Mouse (Mus musculus) common myeloid progenitor, adult 5-6 weeks (primary cell): Measurements from ENCODE around the gene Olfr645. TPM values are rescaled to one million over a fixed set of nuclear protein-coding genes. Genes with fewer than 3 reads are reported as not detected.

Experiments
- ATAC-seq: replicated peaks from 2 replicates; pipeline ENCODE4 v1.8.0; 2016; ENCODE audit warnings: low read depth, mild to moderate bottlenecking, moderate TSS enrichment, inconsistent platforms; ENCODE audit not compliant: poor library complexity, severe bottlenecking
- total RNA-seq: library from RNA; stranded (forward); fragments of 200-1000, 187-1606 nt; gene quantifications from 2 replicates; pipeline ENCODE4 v1.2.3, GENCODE M21; 2017

Gene Olfr645
- not detected in 2 replicates for total RNA-seq

GRCm38 (mm10) chr7:104085365-104085764, at the start of gene Olfr645:
Olfr645 (minus strand) TSS chr7:104085465.
- ATAC-seq = no peak

- no peak for ATAC-seq
Measured at GRCm38 (mm10) chr7:104129726-104130125, 44.5 kb upstream of the Olfr645 start, which contains the start of gene Ubqln5. Ubqln5 (minus strand) TSS chr7:104129826.

- no peak for ATAC-seq
Measured at GRCm38 (mm10) chr7:104104757-104104972, 19.4 kb upstream of the Olfr645 start, which contains the start of gene Olfr646. Olfr646 (plus strand) TSS chr7:104104873.

- ATAC-seq = peak; percentile 100
Measured at GRCm38 (mm10) chr7:104103913-104104756, 18.9 kb upstream of the Olfr645 start.

- ATAC-seq = no peak
Measured at GRCm38 (mm10) chr7:104071769-104072168, 13.5 kb downstream of the Olfr645 start, which contains the start of gene Olfr644. Olfr644 (minus strand) TSS chr7:104071869.

GRCm38 (mm10) chr7:104061345-104061744, 23.9 kb downstream of the Olfr645 start, which contains the start of gene 4930516K23Rik:
4930516K23Rik (minus strand) TSS chr7:104061445.
- no peak for ATAC-seq

- ATAC-seq = peak; percentile 82
Measured at GRCm38 (mm10) chr7:104059215-104059614, 26.1 kb downstream of the Olfr645 start.

GRCm38 (mm10) chr7:104052566-104052965, 32.7 kb downstream of the Olfr645 start, which contains the start of gene Olfr642:
Olfr642 (minus strand) TSS chr7:104052666.
- no peak for ATAC-seq

- peak; percentile 68 for ATAC-seq
Measured at GRCm38 (mm10) chr7:104050745-104051144, 34.5 kb downstream of the Olfr645 start.

GRCm38 (mm10) chr7:104035145-104035544, 50.1 kb downstream of the Olfr645 start, which contains the start of gene Olfr641:
Olfr641 (plus strand) TSS chr7:104035445.
- ATAC-seq = no peak

Other genes with a start within 250 kb of the Olfr645 start
- not detected in 2 replicates for gene Hbb-bh2, start 244.9 kb downstream of the Olfr645 start, total RNA-seq
- not detected in 2 replicates for gene Hbb-bh1, start 242.3 kb downstream of the Olfr645 start, total RNA-seq
- 2.9 TPM in 1 of 2 replicates, not detected in the other for gene Hbb-y, start 232.2 kb downstream of the Olfr645 start, total RNA-seq
- gene Olfr66, start 199.2 kb downstream of the Olfr645 start, total RNA-seq = not detected in 2 replicates
- gene Olfr64, start 191.0 kb downstream of the Olfr645 start, total RNA-seq = not detected in 2 replicates
- gene Olfr65, start 182.0 kb downstream of the Olfr645 start, total RNA-seq = not detected in 2 replicates
- gene Olfr631, start 156.6 kb downstream of the Olfr645 start, total RNA-seq = not detected in 2 replicates
- gene Olfr632, start 151.1 kb downstream of the Olfr645 start, total RNA-seq = not detected in 2 replicates
- not detected in 2 replicates for gene Olfr633, start 141.0 kb downstream of the Olfr645 start, total RNA-seq
- not detected in 2 replicates for gene Olfr635, start 114.3 kb downstream of the Olfr645 start, total RNA-seq
- not detected in 2 replicates for gene Olfr638, start 86.7 kb downstream of the Olfr645 start, total RNA-seq
- gene Olfr639, start 68.2 kb downstream of the Olfr645 start, total RNA-seq = not detected in 2 replicates
- gene Olfr640, start 59.9 kb downstream of the Olfr645 start, total RNA-seq = not detected in 2 replicates
- not detected in 2 replicates for gene Olfr641, start 50.0 kb downstream of the Olfr645 start, total RNA-seq
- gene Olfr642, start 32.8 kb downstream of the Olfr645 start, total RNA-seq = not detected in 2 replicates
- gene 4930516K23Rik, start 24.0 kb downstream of the Olfr645 start, total RNA-seq = not detected in 2 replicates
- gene Olfr644, start 13.6 kb downstream of the Olfr645 start, total RNA-seq = not detected in 2 replicates
- not detected in 2 replicates for gene Olfr646, start 19.4 kb upstream of the Olfr645 start, total RNA-seq
- gene Ubqln5, start 44.4 kb upstream of the Olfr645 start, total RNA-seq = not detected in 2 replicates
- gene Olfr643, start 51.9 kb upstream of the Olfr645 start, total RNA-seq = not detected in 2 replicates
- not detected in 2 replicates for gene Ubqln3, start 57.8 kb upstream of the Olfr645 start, total RNA-seq
- 0.05 TPM in 1 of 2 replicates, not detected in the other for gene Ubqlnl, start 65.1 kb upstream of the Olfr645 start, total RNA-seq
- not detected in 2 replicates for gene Olfm5, start 79.4 kb upstream of the Olfr645 start, total RNA-seq
- not detected in 2 replicates for gene Olfr648, start 97.9 kb upstream of the Olfr645 start, total RNA-seq
- not detected in 2 replicates for gene Olfr649, start 110.5 kb upstream of the Olfr645 start, total RNA-seq
- gene Trim6, start 133.3 kb upstream of the Olfr645 start, total RNA-seq = 3.0 and 3.2 TPM in 2 replicates
- 23.9 and 26.9 TPM in 2 replicates for gene Trim34a, start 159.0 kb upstream of the Olfr645 start, total RNA-seq
- 6.3 and 8.4 TPM in 2 replicates for gene Trim5, start 202.6 kb upstream of the Olfr645 start, total RNA-seq
- gene Trim12a, start 230.0 kb upstream of the Olfr645 start, total RNA-seq = 62.4 and 67.9 TPM in 2 replicates
- gene Trim34b, start 244.0 kb upstream of the Olfr645 start, total RNA-seq = 0.58 and 3.4 TPM in 2 replicates